Mouse (Mus musculus) skeletal muscle tissue, adult 2 months (tissue): ENCODE measurements around the gene Rbm39.
A peak's percentile ranks its signal among the peaks of the same experiment; 100 is the strongest.
"Not testable (repeated sequence)": the region's sequence is repeated elsewhere in the genome, so short reads cannot be mapped to it uniquely, and the experiment has no call there.

Experiments
- DNase-seq: peaks from one replicate; pipeline ENCODE4 v3.0.0-alpha.2; 2012; ENCODE audit warnings: low read depth, low spot score

Rbm39 gene

DNA sequence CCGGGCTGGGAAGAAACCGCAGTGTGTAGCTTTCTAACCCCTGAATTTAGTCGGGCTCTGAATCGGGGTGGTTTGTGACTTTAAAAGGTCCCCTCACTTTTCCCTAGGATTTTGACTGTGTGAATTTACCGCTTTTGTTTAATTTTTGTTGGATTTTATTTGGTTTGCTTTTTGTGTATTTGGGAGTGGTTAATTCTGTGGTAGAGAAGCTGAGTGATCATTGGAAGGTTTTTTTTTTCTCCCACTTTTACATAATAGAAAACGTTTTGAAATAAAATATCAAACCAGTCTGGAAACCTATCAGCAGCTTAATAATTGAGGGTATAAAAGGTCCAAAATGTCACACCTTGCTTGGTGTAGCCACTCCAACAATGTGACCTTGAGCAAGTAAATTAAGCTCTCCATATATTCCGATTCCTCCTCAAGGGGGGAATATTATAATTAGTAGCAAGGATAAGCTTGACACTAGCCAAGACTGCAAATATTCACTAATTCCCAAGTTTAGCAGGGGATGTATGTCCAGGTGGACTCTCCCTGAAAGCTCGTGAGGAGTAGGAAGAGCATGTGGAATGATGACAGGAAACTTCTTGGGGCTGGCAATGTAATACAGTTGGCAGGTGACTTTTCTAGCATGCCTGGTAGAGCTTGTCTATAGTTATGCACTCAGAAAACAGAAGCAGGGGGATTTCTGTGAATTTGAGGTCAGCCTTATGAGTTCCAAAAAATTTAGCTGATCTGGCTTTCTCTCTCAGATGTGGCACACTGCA is 969 bp upstream of the Rbm39 start:
- no peak for DNase-seq

DNA sequence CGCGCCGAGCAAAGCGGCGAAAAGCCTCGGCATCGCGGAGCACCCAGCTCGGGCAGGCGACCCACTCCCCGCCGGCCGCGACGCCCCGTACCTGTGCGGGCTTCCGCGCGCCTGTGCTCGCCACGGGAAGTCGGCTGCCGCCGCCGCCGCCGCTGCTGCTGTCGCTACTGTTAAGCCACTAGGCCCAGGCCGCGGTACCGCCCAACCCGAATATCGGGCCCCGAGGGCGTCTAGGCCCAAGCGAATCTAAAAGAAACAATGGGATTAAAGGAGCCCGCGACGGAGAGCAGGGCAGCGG is 293 bp downstream of the Rbm39 start:
- no peak for DNase-seq

DNA sequence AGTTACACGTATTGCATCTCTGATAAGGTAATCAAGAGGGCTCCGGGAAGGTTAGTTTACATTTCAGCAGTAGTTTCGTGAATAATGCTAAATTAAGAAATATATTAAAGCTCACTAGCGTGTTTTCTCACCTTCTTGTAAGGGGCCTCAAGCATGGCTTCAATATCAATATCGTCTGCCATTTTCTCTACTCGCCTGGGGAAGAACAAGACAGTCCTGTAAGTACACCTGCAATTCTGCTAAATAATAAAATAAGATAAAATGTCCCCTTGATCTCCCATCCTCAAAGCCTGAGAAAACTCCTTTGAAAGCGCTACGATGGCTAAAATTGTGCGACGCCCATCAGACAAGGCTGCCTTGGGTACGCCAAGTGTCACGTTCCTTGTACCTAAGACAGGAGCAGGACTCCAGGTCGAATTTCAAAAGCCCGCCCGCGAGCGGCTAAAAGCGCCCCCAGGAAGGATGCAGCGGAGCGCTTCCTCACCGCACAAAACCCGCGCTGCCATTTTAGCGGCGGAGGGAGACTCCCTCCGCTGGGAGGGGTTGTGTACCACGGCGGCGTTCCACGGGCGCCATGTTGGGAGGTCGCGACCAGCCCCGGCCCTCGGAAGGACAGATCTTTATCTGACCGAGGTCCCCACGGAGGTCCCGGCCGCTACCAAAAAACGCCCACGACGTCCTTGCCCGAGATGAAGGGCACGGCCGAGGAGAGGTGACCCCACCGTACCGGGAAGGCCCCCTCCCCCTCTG is 817 bp downstream of the Rbm39 start:
- peak; percentile 73 for DNase-seq

DNA sequence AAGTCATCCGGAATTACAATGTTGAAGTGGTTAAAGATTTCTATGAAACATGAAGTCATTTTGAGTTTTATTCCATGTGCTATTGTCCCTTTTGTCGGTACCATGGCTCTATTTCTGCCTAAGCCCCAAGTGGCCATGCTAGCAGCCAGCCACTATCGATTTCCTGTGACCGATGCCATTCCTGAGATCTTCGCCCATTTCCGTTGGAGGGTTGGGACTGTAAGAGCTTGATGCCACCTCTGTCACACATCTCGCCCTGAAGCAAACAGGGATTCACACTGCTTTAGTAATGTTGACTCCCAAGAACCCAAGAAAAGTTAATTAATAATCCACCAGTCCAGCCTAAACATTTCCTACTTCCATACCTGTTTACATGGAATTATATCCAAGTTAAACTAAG is 2.4 kb downstream of the Rbm39 start:
- DNase-seq, result no peak

DNA sequence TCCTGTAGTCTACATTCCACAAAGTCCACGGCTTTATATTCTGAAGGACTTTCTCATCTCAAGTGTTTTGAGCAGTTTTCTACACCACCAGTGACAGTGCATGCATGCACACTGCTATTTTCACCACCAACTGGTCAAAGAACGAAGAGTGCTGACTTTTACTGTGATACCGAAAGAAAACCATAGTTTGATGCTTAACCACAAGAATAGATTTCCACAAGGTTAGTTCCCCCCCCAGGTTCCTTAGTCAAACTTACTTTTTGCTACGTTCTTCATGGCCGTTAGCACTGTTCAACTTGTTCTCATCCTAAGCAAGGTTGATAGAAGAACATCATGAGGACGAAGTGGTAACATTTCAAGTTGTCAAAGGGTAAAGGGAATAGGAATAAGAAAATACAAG is 3.0 kb downstream of the Rbm39 start:
- DNase-seq, result no peak

DNA sequence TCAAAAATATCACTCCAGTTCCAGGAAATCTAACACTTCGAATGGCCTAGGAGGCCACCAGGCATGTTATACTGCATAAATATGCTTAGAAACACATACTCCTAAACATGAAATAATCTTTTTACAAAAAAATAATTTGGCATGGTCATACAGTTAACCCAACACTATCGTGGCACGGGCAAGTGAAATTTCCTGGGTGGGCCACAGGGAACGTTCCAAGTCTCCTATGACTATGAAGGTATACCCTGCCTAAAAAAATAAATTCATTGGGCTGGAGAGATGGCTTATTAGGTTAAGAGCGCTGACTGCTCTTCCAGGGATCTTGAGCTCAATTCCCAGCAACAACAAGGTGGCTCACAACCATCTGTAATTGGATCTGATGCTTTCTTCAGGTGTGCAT is 13.5 kb downstream of the Rbm39 start:
- DNase-seq, result no peak

DNA sequence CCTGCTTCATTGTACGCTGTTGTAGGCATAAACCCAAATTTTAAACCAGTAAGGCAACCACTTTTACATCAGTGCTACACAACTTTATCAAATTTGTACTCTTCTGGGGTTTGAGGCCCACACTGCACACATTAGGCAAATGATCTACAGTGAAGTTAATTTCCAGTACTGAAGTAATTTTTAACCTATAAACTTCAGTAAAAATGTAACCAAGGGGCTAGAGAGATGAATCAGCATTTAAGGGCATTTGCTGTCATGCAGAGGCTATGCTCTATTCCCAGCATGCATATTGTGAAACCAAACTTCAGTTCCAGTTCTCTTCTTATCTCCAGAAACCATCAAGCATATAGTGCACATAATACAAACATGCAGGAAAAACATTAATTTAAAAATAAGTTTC is 14.6 kb downstream of the Rbm39 start:
- no peak for DNase-seq

DNA sequence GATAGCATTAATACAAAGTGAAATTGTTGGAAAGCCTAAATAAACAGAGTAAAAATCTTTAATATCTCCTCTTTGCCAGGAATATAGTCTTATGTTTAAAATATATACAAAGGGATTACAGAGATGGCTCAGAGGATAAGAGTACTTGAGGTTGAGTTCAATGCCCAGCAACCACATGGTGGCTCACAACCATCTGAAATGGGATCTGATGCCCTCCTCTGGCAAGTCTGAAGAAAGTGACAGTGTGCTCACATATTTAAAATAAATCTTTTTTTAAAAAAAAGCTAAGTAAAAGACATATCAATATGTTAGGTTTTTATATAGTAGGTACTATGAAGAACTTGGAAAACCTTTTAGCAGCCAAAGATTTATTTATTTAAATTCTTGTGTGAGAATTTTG is 28.5 kb downstream of the Rbm39 start:
- DNase-seq, result no peak

DNA sequence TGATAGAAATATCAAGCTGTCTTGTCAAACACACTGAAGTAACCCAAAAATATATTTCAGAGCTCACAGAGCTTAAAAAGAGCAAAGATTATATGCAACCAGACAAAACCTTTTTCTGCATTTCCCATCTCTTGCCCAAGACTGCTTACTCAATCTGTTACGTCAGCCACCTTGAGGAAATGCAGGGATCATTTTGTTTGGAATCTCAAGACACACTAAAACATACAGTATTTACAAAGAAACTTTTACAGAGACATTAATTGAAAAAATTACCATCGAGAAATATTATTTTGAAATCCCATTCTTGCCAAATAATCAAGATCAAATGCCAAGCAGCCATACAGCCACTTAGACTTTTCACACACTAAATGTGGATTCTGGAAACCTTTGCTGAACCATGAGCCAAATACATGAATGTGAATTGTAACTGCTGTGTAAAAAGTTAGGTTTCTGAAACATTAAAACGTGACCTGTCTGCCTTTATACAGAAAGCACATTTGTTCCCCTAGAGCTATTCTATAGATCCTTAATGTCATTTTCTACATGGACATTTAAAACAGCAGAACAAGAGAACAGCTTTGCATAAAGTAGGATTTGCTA is 32.6 kb downstream of the Rbm39 start:
- DNase-seq, result no peak

DNA sequence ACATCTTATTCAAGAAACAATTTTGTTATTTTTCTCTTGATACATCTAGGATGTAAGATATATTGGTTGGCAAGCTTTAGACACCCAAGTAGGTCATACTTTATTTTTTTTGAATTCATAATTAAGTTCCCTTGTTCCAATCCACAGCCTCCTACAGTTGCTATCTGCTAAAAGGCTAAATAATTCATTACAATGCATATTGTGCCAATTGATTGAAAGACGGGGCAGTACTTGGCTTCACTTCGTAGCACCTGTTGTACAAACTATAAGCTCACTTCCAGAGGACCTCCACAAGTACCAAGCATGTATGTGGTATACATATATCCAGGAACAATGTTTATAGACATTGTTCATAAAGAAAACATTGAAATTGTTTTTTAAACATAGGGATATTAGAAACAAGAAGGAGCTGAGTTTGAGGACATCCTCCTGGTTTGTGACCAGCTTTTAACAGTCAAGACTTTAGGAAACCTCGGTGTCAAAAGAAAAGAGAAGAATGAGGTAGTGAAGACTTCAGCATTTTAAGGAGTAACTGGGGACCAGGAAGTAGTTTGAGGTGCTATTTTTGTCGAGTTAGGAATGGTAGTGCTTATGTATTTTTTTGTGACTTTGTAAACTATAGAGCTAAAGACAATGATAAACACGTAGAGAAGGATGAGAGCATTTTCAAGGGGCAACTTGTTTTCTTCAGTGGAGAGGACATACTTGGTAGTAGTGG is 33.6 kb downstream of the Rbm39 start:
- DNase-seq, result no peak

DNA sequence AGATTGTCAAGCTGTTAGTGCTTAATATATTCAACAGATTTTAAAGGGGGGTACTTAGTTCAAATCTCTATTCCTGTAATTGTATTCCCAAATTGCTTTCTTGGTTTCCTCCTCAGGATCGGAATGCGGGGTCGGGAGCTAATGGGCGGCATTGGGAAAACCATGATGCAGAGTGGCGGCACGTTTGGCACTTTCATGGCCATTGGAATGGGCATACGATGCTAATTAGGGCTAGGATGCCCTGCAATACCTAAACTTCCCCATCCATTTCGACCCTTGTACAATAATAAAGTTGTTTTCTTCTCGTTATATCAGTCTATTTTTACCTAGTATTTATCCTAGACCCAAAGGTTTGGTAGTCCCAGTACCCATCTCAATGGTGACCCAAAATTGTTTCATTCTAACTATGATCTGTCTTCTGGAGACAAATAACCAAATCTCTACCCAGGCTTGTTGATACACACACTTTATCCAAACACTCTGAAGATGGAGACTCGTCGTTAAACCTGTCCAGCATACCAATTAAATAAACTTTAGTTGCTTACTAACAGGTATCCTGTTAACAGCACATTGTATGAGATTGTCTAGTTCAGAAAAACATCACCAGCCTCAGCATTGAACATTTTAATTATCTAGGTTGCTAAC is 34.4 kb downstream of the Rbm39 start:
- DNase-seq, result no peak

DNA sequence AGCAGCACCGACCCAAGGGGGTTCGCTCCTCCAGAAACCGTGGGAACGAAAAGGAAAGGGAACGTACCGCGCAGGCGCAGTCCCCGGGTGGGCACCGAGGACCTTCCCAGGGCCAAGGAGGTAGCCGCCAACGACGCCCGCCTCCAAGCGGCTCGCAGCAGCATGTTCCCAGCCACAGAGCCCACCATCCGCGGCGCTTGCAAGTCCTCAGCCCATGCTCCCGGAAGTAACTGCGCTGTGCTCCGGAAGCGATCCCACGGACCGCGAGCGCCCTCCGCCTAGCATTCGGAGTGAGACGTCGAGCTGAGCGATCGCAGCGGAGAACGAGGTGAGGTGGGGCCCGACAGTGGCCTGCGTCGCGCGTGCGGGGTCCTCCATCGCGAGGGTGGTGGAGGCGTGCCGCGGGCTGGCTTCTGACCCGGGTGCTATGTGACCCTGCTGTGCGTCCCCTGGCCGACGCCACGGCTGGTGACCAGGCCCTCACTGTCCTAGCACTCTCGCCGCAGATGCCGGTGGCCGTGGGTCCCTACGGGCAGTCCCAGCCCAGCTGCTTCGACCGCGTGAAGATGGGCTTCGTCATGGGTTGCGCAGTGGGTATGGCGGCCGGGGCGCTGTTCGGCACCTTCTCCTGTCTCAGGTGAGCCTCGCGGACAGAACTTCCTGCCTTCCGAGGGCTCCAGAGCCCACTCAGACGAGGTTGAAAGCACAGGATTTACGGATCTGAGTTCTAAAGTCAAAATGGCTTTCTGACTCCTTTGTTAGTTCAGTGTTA is 35.9 kb downstream of the Rbm39 start, which contains the start of the genes Romo1 and Nfs1:
TSS of gene Romo1 (plus strand) at position 87 of the 772 bp plus-strand sequence.
TSS of gene Nfs1 (minus strand) at position 234 of the 772 bp plus-strand sequence.
- DNase-seq, result peak; percentile 79

DNA sequence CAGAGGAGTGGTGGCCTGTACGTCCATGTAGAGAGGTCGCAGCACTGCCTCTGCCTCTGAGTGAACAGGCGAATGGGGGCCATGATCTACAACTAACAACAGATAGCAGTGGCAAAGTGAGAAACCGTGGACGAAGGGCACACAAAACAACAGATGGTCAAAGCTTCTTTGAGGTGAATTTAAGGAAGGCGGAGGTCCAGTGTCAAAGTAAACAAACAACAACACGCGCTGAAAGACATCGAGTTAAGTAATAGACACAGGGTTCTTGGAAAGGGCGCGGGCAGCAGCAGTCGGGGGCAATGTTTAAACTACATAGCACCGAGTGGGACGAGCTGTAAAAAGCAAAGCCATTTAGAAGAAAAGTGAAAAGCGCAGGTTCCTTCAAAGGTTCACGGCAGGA is 36.7 kb downstream of the Rbm39 start:
- no peak for DNase-seq

DNA sequence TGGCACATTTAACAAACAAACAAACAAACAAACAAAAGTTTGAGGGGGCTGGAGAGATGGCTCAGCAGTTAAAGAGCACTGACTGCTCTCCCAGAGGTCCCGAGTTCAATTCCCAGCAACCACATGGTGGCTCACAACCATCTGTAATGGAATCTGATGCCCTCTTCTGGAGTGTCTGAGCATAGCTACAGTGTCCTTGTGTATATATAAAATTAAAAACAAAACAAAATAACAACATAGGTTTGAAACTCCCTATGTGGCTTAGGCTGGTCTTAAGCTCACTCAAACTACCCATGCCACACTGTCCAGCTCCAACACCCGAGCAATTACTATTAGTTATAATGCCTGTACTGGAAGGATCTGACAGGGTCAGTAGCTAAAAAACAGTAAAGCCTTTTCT is 37.2 kb downstream of the Rbm39 start:
- DNase-seq, result no peak

DNA sequence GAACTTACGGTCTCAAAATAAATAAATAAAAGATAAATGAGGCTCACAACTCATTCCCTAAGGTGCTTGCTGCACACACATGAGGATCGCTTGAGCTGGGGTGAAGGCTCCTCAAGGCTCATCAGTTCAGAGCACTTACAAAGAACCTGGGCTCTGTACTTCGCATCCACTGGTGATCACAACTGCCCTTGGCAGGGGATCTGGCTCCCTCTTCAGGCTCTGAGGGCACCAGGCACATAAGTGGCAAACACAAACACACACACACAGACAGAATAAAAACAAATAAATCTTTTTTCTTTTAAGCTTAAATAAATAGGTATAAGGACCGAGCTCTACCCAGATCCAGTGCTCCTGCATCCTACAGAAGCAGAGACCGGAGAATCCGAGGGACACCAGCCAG is 44.3 kb downstream of the Rbm39 start:
- no peak for DNase-seq

DNA sequence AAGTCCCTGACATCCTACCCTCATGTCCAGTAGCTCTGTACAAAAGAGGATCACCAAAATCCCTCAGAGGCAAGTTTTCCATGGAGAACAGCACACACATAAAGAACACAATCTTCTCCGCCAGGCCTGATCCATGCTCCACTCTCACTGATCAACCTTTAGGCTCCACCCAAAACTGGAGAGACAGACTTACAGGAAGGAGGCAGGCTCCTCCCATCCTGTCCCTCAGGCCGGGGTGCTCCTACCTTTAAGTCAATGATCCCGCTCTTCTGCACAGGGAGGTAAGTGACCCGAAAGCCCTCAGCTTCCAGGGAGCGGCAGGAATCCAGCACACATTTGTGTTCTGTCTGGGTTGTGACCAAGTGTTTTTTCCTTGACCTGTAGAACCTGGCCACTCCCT is 45.9 kb downstream of the Rbm39 start:
- DNase-seq, result no peak

DNA sequence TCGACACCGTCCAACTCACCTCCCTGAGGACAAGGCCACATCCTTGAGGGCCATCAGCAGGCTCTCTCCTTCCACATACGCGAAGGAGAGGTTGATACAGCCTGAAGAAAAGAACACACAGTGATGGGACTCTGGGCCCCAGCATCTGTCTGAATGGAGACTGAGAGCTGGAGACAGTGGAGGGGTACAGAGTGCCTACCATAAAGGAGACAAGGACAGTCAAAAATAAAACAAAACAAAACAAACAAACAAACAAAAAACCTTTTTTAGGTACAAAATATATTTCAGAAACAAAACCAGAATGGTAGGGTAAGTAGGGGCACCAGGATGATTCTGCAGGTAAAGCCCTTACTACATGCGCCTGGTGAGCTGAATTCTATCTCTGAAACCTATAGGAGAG is 53.0 kb downstream of the Rbm39 start, which contains the start of gene Gm28036:
TSS of gene Gm28036 (minus strand) at position 101 of the 400 bp plus-strand sequence.
- DNase-seq, result no peak

DNA sequence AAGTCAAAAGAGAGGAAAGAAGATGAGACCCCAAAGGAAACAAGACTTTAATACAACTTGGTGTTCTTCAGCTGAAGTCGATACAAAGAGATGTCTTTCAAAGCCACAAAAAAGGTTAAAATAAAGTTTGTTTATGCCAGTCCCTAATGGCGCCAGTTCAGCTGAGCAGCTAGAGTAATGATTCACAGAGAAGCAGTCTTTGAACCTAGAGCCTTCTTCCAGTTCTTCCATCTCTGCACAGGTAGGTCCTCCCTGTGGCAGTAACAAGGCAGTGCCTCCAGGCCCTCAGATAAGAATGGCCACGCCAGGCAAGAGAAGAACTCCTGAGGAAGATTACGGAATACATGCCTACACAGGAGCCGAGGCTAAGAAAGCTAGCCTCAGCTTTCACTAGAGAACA is 56.3 kb downstream of the Rbm39 start:
- no peak for DNase-seq

DNA sequence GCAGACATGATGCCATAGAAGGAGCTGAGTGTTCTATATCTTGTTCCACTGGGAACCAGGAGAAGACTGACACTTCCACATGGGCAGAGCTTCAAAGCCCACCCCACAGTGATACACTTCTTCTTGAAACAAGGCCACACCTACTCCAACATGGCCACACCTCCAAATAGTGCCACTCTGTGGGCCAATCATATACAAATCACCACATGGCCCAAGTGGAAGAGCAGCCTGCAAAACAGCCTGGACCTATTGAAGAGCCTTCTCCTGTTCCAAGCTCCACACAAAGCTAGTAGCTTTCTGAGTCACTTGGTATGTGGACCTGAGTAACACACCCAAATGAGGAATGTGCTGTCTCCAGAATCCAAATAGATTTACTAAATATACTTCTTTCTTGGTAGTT is 60.5 kb downstream of the Rbm39 start:
- DNase-seq, result no peak

DNA sequence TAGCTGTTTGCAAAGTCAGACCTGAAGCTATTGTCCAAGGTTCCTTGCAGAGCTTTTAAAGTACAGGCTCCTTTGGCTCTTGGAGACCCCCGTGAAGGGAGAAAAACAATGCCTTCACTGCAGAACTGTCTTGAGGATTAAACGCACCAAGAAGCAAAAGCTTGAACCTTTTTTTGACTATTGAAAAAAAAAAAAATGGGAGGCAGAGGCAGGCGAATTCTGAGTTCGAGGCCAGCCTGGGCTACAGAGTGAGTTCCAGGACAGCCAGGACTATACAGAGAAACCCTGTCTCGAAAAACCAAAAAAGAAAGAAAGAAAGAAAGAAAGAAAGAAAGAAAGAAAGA is 68.0 kb downstream of the Rbm39 start:
- DNase-seq, result not testable (repeated sequence)
